Mouse (Mus musculus) spleen, adult 2 months (tissue): ENCODE results near the gene Prkab1.

Experiments
- CTCF ChIP-seq: fragments of 200-500 bp; IDR thresholded peaks from 2 replicates; pipeline ENCODE4 v1.5.1; 2011; ENCODE audit warnings: mild to moderate bottlenecking, inconsistent platforms; ENCODE audit not compliant: insufficient read depth, insufficient read length, insufficient replicate concordance; ENCODE audit errors: extremely low read depth
- POLR2A ChIP-seq: fragments of 200-500 bp; IDR thresholded peaks from 2 replicates; pipeline ENCODE4 v1.6.1; 2011; ENCODE audit warnings: low read depth, low read length, inconsistent platforms

GRCm38 (mm10) chr5:116014237-116014636 is 10.1 kb downstream of the Prkab1 start:
- no peak for TF ChIP-seq POLR2A
- TF ChIP-seq CTCF = no peak
